Mouse (Mus musculus): ENCODE measurements around the gene Trim28.

Gene Trim28

GRCm38 (mm10) chr7:13001584-13001983 lies 2.7 kb downstream of the Trim28 start:
- no peak for DNase-seq (ENCODE audit: low spot score)

- DNase-seq (ENCODE audit: low spot score), result no peak
Measured at GRCm38 (mm10) chr7:13003380-13003779, 4.5 kb downstream of the Trim28 start.

GRCm38 (mm10) chr7:13006011-13006410 lies 7.1 kb downstream of the Trim28 start:
- no peak for DNase-seq (ENCODE audit: low spot score)

GRCm38 (mm10) chr7:13006531-13006930 lies 7.6 kb downstream of the Trim28 start:
- DNase-seq (ENCODE audit: low spot score), result no peak

- no peak for DNase-seq (ENCODE audit: low spot score)
Measured at GRCm38 (mm10) chr7:13007341-13008092, 8.6 kb downstream of the Trim28 start.

- peak; percentile 94 for DNase-seq (ENCODE audit: low spot score)
Measured at GRCm38 (mm10) chr7:13009143-13010004, 10.5 kb downstream of the Trim28 start.

- DNase-seq (ENCODE audit: low spot score), result no peak
Measured at GRCm38 (mm10) chr7:13010005-13010908, 11.3 kb downstream of the Trim28 start, which contains the start of gene Zbtb45. Gene Zbtb45, minus strand, starts transcription at chr7:13010034.

GRCm38 (mm10) chr7:13013671-13014070 lies 14.8 kb downstream of the Trim28 start:
- no peak for DNase-seq (ENCODE audit: low spot score)

GRCm38 (mm10) chr7:13014275-13014839 lies 15.4 kb downstream of the Trim28 start:
- DNase-seq (ENCODE audit: low spot score), result no peak

- no peak for DNase-seq (ENCODE audit: low spot score)
Measured at GRCm38 (mm10) chr7:13015217-13015616, 16.3 kb downstream of the Trim28 start.

GRCm38 (mm10) chr7:13022773-13023535 lies 24.0 kb downstream of the Trim28 start:
- peak; percentile 83 for DNase-seq (ENCODE audit: low spot score)

- DNase-seq (ENCODE audit: low spot score), result peak; percentile 89
Measured at GRCm38 (mm10) chr7:13023928-13024731, 25.2 kb downstream of the Trim28 start.

- DNase-seq (ENCODE audit: low spot score), result peak; percentile 75
Measured at GRCm38 (mm10) chr7:13024805-13025204, 25.9 kb downstream of the Trim28 start.

GRCm38 (mm10) chr7:13025511-13026112 lies 26.7 kb downstream of the Trim28 start:
- no peak for DNase-seq (ENCODE audit: low spot score)

- no peak for DNase-seq (ENCODE audit: low spot score)
Measured at GRCm38 (mm10) chr7:13028986-13029385, 30.1 kb downstream of the Trim28 start.

- peak; percentile 52 for DNase-seq (ENCODE audit: low spot score)
Measured at GRCm38 (mm10) chr7:13031069-13031468, 32.2 kb downstream of the Trim28 start.

- no peak for DNase-seq (ENCODE audit: low spot score)
Measured at GRCm38 (mm10) chr7:13031983-13032382, 33.1 kb downstream of the Trim28 start.

- no peak for DNase-seq (ENCODE audit: low spot score)
Measured at GRCm38 (mm10) chr7:13032541-13032940, 33.6 kb downstream of the Trim28 start.

GRCm38 (mm10) chr7:13033451-13034147 lies 34.7 kb downstream of the Trim28 start:
- DNase-seq (ENCODE audit: low spot score), result no peak

Data from MN1 (cell line).